Mouse (Mus musculus): Measurements from ENCODE around the gene Mtfr2. TPM values are rescaled to one million over a fixed set of nuclear protein-coding genes. Genes with fewer than 3 reads are reported as not detected.

Mtfr2 gene
- total RNA-seq (2017) = 29.1 and 31.6 TPM in 2 replicates

- ATAC-seq (replicated peaks in 1 of 2; ENCODE audit: insufficient read depth in 1 of 2, low FRiP score in 2 of 2, low TSS enrichment in 1 of 2, low read depth in 1 of 2, poor library complexity in 2 of 2, severe bottlenecking in 2 of 2) = peak; percentile 79 to 90
These were observed at the start of gene Mtfr2 for GRCm38 (mm10) chr10:20347285-20348214. TSS of gene Mtfr2 (plus strand) at chr10:20347770.

- no peak for ATAC-seq (replicated peaks in 1 of 2; ENCODE audit: insufficient read depth in 1 of 2, low FRiP score in 2 of 2, low TSS enrichment in 1 of 2, low read depth in 1 of 2, poor library complexity in 2 of 2, severe bottlenecking in 2 of 2)
These were observed 49.2 kb upstream of the Mtfr2 start for GRCm38 (mm10) chr10:20298152-20298920.

- ATAC-seq (replicated peaks in 1 of 2; ENCODE audit: insufficient read depth in 1 of 2, low FRiP score in 2 of 2, low TSS enrichment in 1 of 2, low read depth in 1 of 2, poor library complexity in 2 of 2, severe bottlenecking in 2 of 2) = no peak
These were observed 48.5 kb upstream of the Mtfr2 start for GRCm38 (mm10) chr10:20299114-20299513.

- no peak; a peak in 1 of 4 replicates for ATAC-seq (replicated peaks in 1 of 2; ENCODE audit: insufficient read depth in 1 of 2, low FRiP score in 2 of 2, low TSS enrichment in 1 of 2, low read depth in 1 of 2, poor library complexity in 2 of 2, severe bottlenecking in 2 of 2)
These were observed 36.4 kb upstream of the Mtfr2 start for GRCm38 (mm10) chr10:20310969-20311769.

- peak; percentile 91 to 92 for ATAC-seq (replicated peaks in 1 of 2; ENCODE audit: insufficient read depth in 1 of 2, low FRiP score in 2 of 2, low TSS enrichment in 1 of 2, low read depth in 1 of 2, poor library complexity in 2 of 2, severe bottlenecking in 2 of 2)
These were observed 35.4 kb upstream of the Mtfr2 start, which contains the start of gene Bclaf1 for GRCm38 (mm10) chr10:20311918-20312735. TSS of gene Bclaf1 (plus strand) at chr10:20312469.

- peak; percentile 39 to 42 for ATAC-seq (replicated peaks in 1 of 2; ENCODE audit: insufficient read depth in 1 of 2, low FRiP score in 2 of 2, low TSS enrichment in 1 of 2, low read depth in 1 of 2, poor library complexity in 2 of 2, severe bottlenecking in 2 of 2)
These were observed 34.8 kb upstream of the Mtfr2 start for GRCm38 (mm10) chr10:20312736-20313301.

- ATAC-seq (replicated peaks in 1 of 2; ENCODE audit: insufficient read depth in 1 of 2, low FRiP score in 2 of 2, low TSS enrichment in 1 of 2, low read depth in 1 of 2, poor library complexity in 2 of 2, severe bottlenecking in 2 of 2) = no peak
These were observed 34.1 kb upstream of the Mtfr2 start for GRCm38 (mm10) chr10:20313447-20313846.

GRCm38 (mm10) chr10:20313941-20314340 is 33.6 kb upstream of the Mtfr2 start:
- ATAC-seq (replicated peaks in 1 of 2; ENCODE audit: insufficient read depth in 1 of 2, low FRiP score in 2 of 2, low TSS enrichment in 1 of 2, low read depth in 1 of 2, poor library complexity in 2 of 2, severe bottlenecking in 2 of 2) = no peak

GRCm38 (mm10) chr10:20314797-20315196 is 32.8 kb upstream of the Mtfr2 start:
- ATAC-seq (replicated peaks in 1 of 2; ENCODE audit: insufficient read depth in 1 of 2, low FRiP score in 2 of 2, low TSS enrichment in 1 of 2, low read depth in 1 of 2, poor library complexity in 2 of 2, severe bottlenecking in 2 of 2) = no peak

GRCm38 (mm10) chr10:20317466-20317865 is 30.1 kb upstream of the Mtfr2 start:
- no peak for ATAC-seq (replicated peaks in 1 of 2; ENCODE audit: insufficient read depth in 1 of 2, low FRiP score in 2 of 2, low TSS enrichment in 1 of 2, low read depth in 1 of 2, poor library complexity in 2 of 2, severe bottlenecking in 2 of 2)

GRCm38 (mm10) chr10:20326226-20326625 is 21.3 kb upstream of the Mtfr2 start:
- ATAC-seq (replicated peaks in 1 of 2; ENCODE audit: insufficient read depth in 1 of 2, low FRiP score in 2 of 2, low TSS enrichment in 1 of 2, low read depth in 1 of 2, poor library complexity in 2 of 2, severe bottlenecking in 2 of 2) = no peak

GRCm38 (mm10) chr10:20331262-20331661 is 16.3 kb upstream of the Mtfr2 start:
- no peak for ATAC-seq (replicated peaks in 1 of 2; ENCODE audit: insufficient read depth in 1 of 2, low FRiP score in 2 of 2, low TSS enrichment in 1 of 2, low read depth in 1 of 2, poor library complexity in 2 of 2, severe bottlenecking in 2 of 2)

- no peak for ATAC-seq (replicated peaks in 1 of 2; ENCODE audit: insufficient read depth in 1 of 2, low FRiP score in 2 of 2, low TSS enrichment in 1 of 2, low read depth in 1 of 2, poor library complexity in 2 of 2, severe bottlenecking in 2 of 2)
These were observed 9.7 kb upstream of the Mtfr2 start for GRCm38 (mm10) chr10:20337872-20338271.

GRCm38 (mm10) chr10:20345736-20346135 is 1.8 kb upstream of the Mtfr2 start:
- no peak for ATAC-seq (replicated peaks in 1 of 2; ENCODE audit: insufficient read depth in 1 of 2, low FRiP score in 2 of 2, low TSS enrichment in 1 of 2, low read depth in 1 of 2, poor library complexity in 2 of 2, severe bottlenecking in 2 of 2)

GRCm38 (mm10) chr10:20348894-20349293 is 1.3 kb downstream of the Mtfr2 start:
- ATAC-seq (replicated peaks in 1 of 2; ENCODE audit: insufficient read depth in 1 of 2, low FRiP score in 2 of 2, low TSS enrichment in 1 of 2, low read depth in 1 of 2, poor library complexity in 2 of 2, severe bottlenecking in 2 of 2) = 0 out of 4 replicates have a peak, but pooled peaks have one; percentile 11 to 24

Data from hematopoietic stem cell, adult 5-6 weeks (primary cell).